Mouse (Mus musculus): Measurements from ENCODE around the gene Dlg1. TPM values are rescaled to one million over a fixed set of nuclear protein-coding genes. Genes with fewer than 3 reads are reported as not detected.
"Not testable (repeated sequence)": the region's sequence is repeated elsewhere in the genome, so short reads cannot be mapped to it uniquely, and the experiment has no call there.

Gene Dlg1
- polyA plus RNA-seq, 1 experiment from 2014 or later = 30.8 TPM

- WGBS = 49% methylated on average over 11 of the region's 11 CpGs
- Histone ChIP-seq H3K36me3 (no peaks in the 10 kb centered on the region), H3K27me3 (no peaks in the 10 kb centered on the region), H3K9me3 (replicated peaks) (no peaks in the 10 kb centered on the region), H3K4me3 (replicated peaks) (no peak overlapping the region), H3K9ac (no peak overlapping the region), H3K4me1 (peaks cover 19% of the 10 kb centered on the region), H3K27ac (replicated peaks) (no peak overlapping the region), H3K4me2 (replicated peaks) (0 out of 2 replicates have a peak overlapping the region, but pooled peaks have one; percentile 0)
- ATAC-seq (ENCODE audit: insufficient number of reproducible peaks, low FRiP score, low TSS enrichment, low read depth) = no peak
Measured at GRCm38 (mm10) chr16:31695286-31696020, 32.2 kb downstream of the Dlg1 start.

- whole genome bisulfite sequencing = 60% methylated on average over 6 of the region's 6 CpGs
- Histone ChIP-seq H3K27ac (replicated peaks) (no peak overlapping the region), H3K36me3 (no peaks in the 10 kb centered on the region), H3K27me3 (no peaks in the 10 kb centered on the region), H3K4me1 (peaks cover 19% of the 10 kb centered on the region), H3K4me3 (replicated peaks) (no peak overlapping the region), H3K9ac (no peak overlapping the region), H3K9me3 (replicated peaks) (no peaks in the 10 kb centered on the region), H3K4me2 (replicated peaks) (no peak overlapping the region)
- ATAC-seq (ENCODE audit: insufficient number of reproducible peaks, low FRiP score, low TSS enrichment, low read depth) = no peak
Measured at GRCm38 (mm10) chr16:31696367-31696766, 33.1 kb downstream of the Dlg1 start.

GRCm38 (mm10) chr16:31697341-31697740 lies 34.1 kb downstream of the Dlg1 start:
- H3K9ac ChIP-seq = no peak overlapping the region
- H3K4me2 ChIP-seq (replicated peaks) = no peak overlapping the region
- no peak overlapping the region for H3K27ac ChIP-seq (replicated peaks)
- ATAC-seq (ENCODE audit: insufficient number of reproducible peaks, low FRiP score, low TSS enrichment, low read depth) = no peak
- H3K9me3 ChIP-seq (replicated peaks) = no peaks in the 10 kb centered on the region
- H3K36me3 ChIP-seq = no peaks in the 10 kb centered on the region
- H3K4me3 ChIP-seq (replicated peaks) = no peak overlapping the region
- no peaks in the 10 kb centered on the region for H3K27me3 ChIP-seq
- WGBS = 87% methylated on average over 4 of the region's 4 CpGs
- peaks cover 19% of the 10 kb centered on the region for H3K4me1 ChIP-seq

GRCm38 (mm10) chr16:31705213-31705612 lies 42.0 kb downstream of the Dlg1 start:
- Histone ChIP-seq H3K27ac (replicated peaks) (no peak overlapping the region), H3K36me3 (no peaks in the 10 kb centered on the region), H3K9me3 (replicated peaks) (no peaks in the 10 kb centered on the region), H3K4me2 (replicated peaks) (no peak overlapping the region), H3K27me3 (no peaks in the 10 kb centered on the region), H3K9ac (no peak overlapping the region), H3K4me1 (peaks cover 3% of the 10 kb centered on the region; the same call in 1 of the 2 replicates), H3K4me3 (replicated peaks) (no peak overlapping the region)
- ATAC-seq (ENCODE audit: insufficient number of reproducible peaks, low FRiP score, low TSS enrichment, low read depth) = no peak
- 6% methylated on average over 2 of the region's 2 CpGs for WGBS

- no peak overlapping the region for H3K4me3 ChIP-seq (replicated peaks)
- no peaks in the 10 kb centered on the region for H3K27me3 ChIP-seq
- peaks cover 3% of the 10 kb centered on the region; the same call in 1 of the 2 replicates for H3K4me1 ChIP-seq
- 90% methylated on average over 3 of the region's 3 CpGs for WGBS
- H3K9me3 ChIP-seq (replicated peaks) = no peaks in the 10 kb centered on the region
- ATAC-seq (ENCODE audit: insufficient number of reproducible peaks, low FRiP score, low TSS enrichment, low read depth) = no peak
- no peak overlapping the region for H3K4me2 ChIP-seq (replicated peaks)
- no peaks in the 10 kb centered on the region for H3K36me3 ChIP-seq
- no peak overlapping the region for H3K27ac ChIP-seq (replicated peaks)
- no peak overlapping the region for H3K9ac ChIP-seq
Measured at GRCm38 (mm10) chr16:31705904-31706303, 42.7 kb downstream of the Dlg1 start.

- H3K27me3 ChIP-seq = no peaks in the 10 kb centered on the region
- peaks cover 3% of the 10 kb centered on the region; the same call in 1 of the 2 replicates for H3K4me1 ChIP-seq
- WGBS = 68% methylated on average over 3 of the region's 3 CpGs
- no peaks in the 10 kb centered on the region for H3K36me3 ChIP-seq
- H3K9ac ChIP-seq = no peak overlapping the region
- H3K9me3 ChIP-seq (replicated peaks) = no peaks in the 10 kb centered on the region
- no peak for ATAC-seq (ENCODE audit: insufficient number of reproducible peaks, low FRiP score, low TSS enrichment, low read depth)
- H3K4me3 ChIP-seq (replicated peaks) = no peak overlapping the region
- no peak overlapping the region for H3K4me2 ChIP-seq (replicated peaks)
- H3K27ac ChIP-seq (replicated peaks) = no peak overlapping the region
Measured at GRCm38 (mm10) chr16:31707326-31707725, 44.1 kb downstream of the Dlg1 start.

GRCm38 (mm10) chr16:31722991-31723390 lies 59.7 kb downstream of the Dlg1 start:
- no peaks in the 10 kb centered on the region for H3K27me3 ChIP-seq
- H3K4me3 ChIP-seq (replicated peaks) = no peak overlapping the region
- H3K27ac ChIP-seq (replicated peaks) = no peak overlapping the region
- no peaks in the 10 kb centered on the region for H3K36me3 ChIP-seq
- 93% methylated on average over 1 of the region's 1 CpGs for whole genome bisulfite sequencing
- no peak overlapping the region for H3K4me2 ChIP-seq (replicated peaks)
- ATAC-seq (ENCODE audit: insufficient number of reproducible peaks, low FRiP score, low TSS enrichment, low read depth) = no peak
- no peaks in the 10 kb centered on the region; the same call in 1 of the 2 replicates for H3K9me3 ChIP-seq (replicated peaks)
- no peaks in the 10 kb centered on the region for H3K4me1 ChIP-seq
- H3K9ac ChIP-seq = no peak overlapping the region

- no peak overlapping the region for H3K4me3 ChIP-seq (replicated peaks)
- no peak overlapping the region for H3K27ac ChIP-seq (replicated peaks)
- H3K27me3 ChIP-seq = no peaks in the 10 kb centered on the region
- WGBS = 18% methylated on average over 1 of the region's 1 CpGs
- H3K9me3 ChIP-seq (replicated peaks) = no peaks in the 10 kb centered on the region; the same call in 1 of the 2 replicates
- H3K4me2 ChIP-seq (replicated peaks) = no peak overlapping the region
- H3K36me3 ChIP-seq = no peaks in the 10 kb centered on the region
- no peak for ATAC-seq (ENCODE audit: insufficient number of reproducible peaks, low FRiP score, low TSS enrichment, low read depth)
- H3K4me1 ChIP-seq = no peaks in the 10 kb centered on the region
- H3K9ac ChIP-seq = no peak overlapping the region
Measured at GRCm38 (mm10) chr16:31724121-31724520, 60.9 kb downstream of the Dlg1 start.

GRCm38 (mm10) chr16:31724818-31725217 lies 61.6 kb downstream of the Dlg1 start:
- ATAC-seq (ENCODE audit: insufficient number of reproducible peaks, low FRiP score, low TSS enrichment, low read depth) = no peak
- Histone ChIP-seq H3K27ac (replicated peaks) (no peak overlapping the region), H3K9ac (no peak overlapping the region), H3K4me1 (no peaks in the 10 kb centered on the region), H3K4me2 (replicated peaks) (no peak overlapping the region), H3K4me3 (replicated peaks) (no peak overlapping the region), H3K36me3 (no peaks in the 10 kb centered on the region), H3K27me3 (no peaks in the 10 kb centered on the region), H3K9me3 (replicated peaks) (no peaks in the 10 kb centered on the region; the same call in 1 of the 2 replicates)
- 78% methylated on average over 4 of the region's 4 CpGs for WGBS

- H3K4me3 ChIP-seq (replicated peaks); H3K27me3 ChIP-seq; H3K9me3 ChIP-seq (replicated peaks); ATAC-seq (ENCODE audit: insufficient number of reproducible peaks, low FRiP score, low TSS enrichment, low read depth); H3K4me2 ChIP-seq (replicated peaks); H3K27ac ChIP-seq (replicated peaks); H3K36me3 ChIP-seq; H3K9ac ChIP-seq; H3K4me1 ChIP-seq: not testable (repeated sequence)
- WGBS = 100% methylated on average over 1 of the region's 1 CpGs
Measured at GRCm38 (mm10) chr16:31730971-31731370, 67.7 kb downstream of the Dlg1 start.

GRCm38 (mm10) chr16:31737081-31737480 lies 73.8 kb downstream of the Dlg1 start:
- H3K9ac ChIP-seq = no peak overlapping the region

GRCm38 (mm10) chr16:31737761-31738160 lies 74.5 kb downstream of the Dlg1 start:
- no peaks in the 10 kb centered on the region for H3K36me3 ChIP-seq
- no peaks in the 10 kb centered on the region for H3K9me3 ChIP-seq (replicated peaks)
- no peak for ATAC-seq (ENCODE audit: insufficient number of reproducible peaks, low FRiP score, low TSS enrichment, low read depth)
- H3K9ac ChIP-seq = no peak overlapping the region
- 62% methylated on average over 3 of the region's 3 CpGs for WGBS
- H3K4me2 ChIP-seq (replicated peaks) = no peak overlapping the region
- no peaks in the 10 kb centered on the region for H3K27me3 ChIP-seq
- H3K27ac ChIP-seq (replicated peaks) = no peak overlapping the region
- H3K4me1 ChIP-seq = 0 out of 2 replicates have a peak, but pooled peaks cover 3% of the 10 kb centered on the region
- no peak overlapping the region for H3K4me3 ChIP-seq (replicated peaks)

More at GRCm38 (mm10) chr16:31737081-31737480, 73.8 kb downstream of the Dlg1 start:
- no peak overlapping the region for H3K4me2 ChIP-seq (replicated peaks)
- H3K4me3 ChIP-seq (replicated peaks) = no peak overlapping the region
- no peak for ATAC-seq (ENCODE audit: insufficient number of reproducible peaks, low FRiP score, low TSS enrichment, low read depth)
- H3K36me3 ChIP-seq = no peaks in the 10 kb centered on the region
- H3K27ac ChIP-seq (replicated peaks) = no peak overlapping the region
- no peaks in the 10 kb centered on the region for H3K27me3 ChIP-seq
- H3K9me3 ChIP-seq (replicated peaks) = no peaks in the 10 kb centered on the region
- H3K4me1 ChIP-seq = 0 out of 2 replicates have a peak, but pooled peaks cover 3% of the 10 kb centered on the region
- 90% methylated on average over 4 of the region's 4 CpGs for WGBS
